Mouse (Mus musculus) liver, embryonic 11.5 days (tissue): ENCODE data around the gene B3galnt1. TPM values are rescaled to one million over a fixed set of nuclear protein-coding genes. Genes with fewer than 3 reads are reported as not detected.
"Not testable (repeated sequence)": the region's sequence is repeated elsewhere in the genome, so short reads cannot be mapped to it uniquely, and the experiment has no call there.

ENCODE experiments used
- ATAC-seq: fragments of 200-750 bp; cut with Nextera tagmentation; replicated peaks from 2 replicates; pipeline ENCODE4 v1.8.0; 2017; ENCODE audit warnings: moderate number of reproducible peaks, mild to moderate bottlenecking, moderate TSS enrichment, moderate library complexity; ENCODE audit not compliant: low FRiP score
- DNase-seq: peaks from one replicate; pipeline ENCODE4 v3.0.0-alpha.2; 2017; ENCODE audit warnings: low spot score
- H3K27ac ChIP-seq: fragments of 300-500 bp; sonication (generic); 2 replicates; pipeline ENCODE4 v1.5.1; 2014; ENCODE audit warnings: mild to moderate bottlenecking, low read depth, low read length, control low read depth
- H3K27me3 ChIP-seq: fragments of 300-500 bp; sonication (generic); replicated peaks from 2 replicates; pipeline ENCODE4 v1.6.1; 2014; ENCODE audit warnings: low read length, mixed read lengths; ENCODE audit not compliant: control insufficient read depth, insufficient read depth
- H3K36me3 ChIP-seq: fragments of 300-500 bp; sonication (generic); 2 replicates; pipeline ENCODE4 v1.6.1; 2014; ENCODE audit warnings: mild to moderate bottlenecking, low read length, moderate library complexity, mixed read lengths; ENCODE audit not compliant: control insufficient read depth, insufficient read depth
- H3K4me1 ChIP-seq: fragments of 300-500 bp; sonication (generic); replicated peaks from 2 replicates; pipeline ENCODE4 v1.6.1; 2014; ENCODE audit warnings: low read length, mixed read lengths; ENCODE audit not compliant: control insufficient read depth, insufficient read depth
- H3K4me2 ChIP-seq: fragments of 300-500 bp; sonication (generic); 2 replicates; pipeline ENCODE4 v1.6.1; 2014; ENCODE audit warnings: mild to moderate bottlenecking, control low read depth, moderate library complexity
- H3K4me3 ChIP-seq: fragments of 300-500 bp; sonication (generic); 2 replicates; pipeline ENCODE4 v1.5.1; 2014; ENCODE audit warnings: low read depth, low read length, control low read depth
- H3K9ac ChIP-seq: fragments of 300-500 bp; sonication (generic); 2 replicates; pipeline ENCODE4 v1.6.1; 2014; ENCODE audit warnings: low read depth, low read length, control low read depth
- H3K9me3 ChIP-seq: fragments of 300-500 bp; sonication (generic); 2 replicates; pipeline ENCODE4 v1.6.1; 2016; ENCODE audit warnings: low read length, inconsistent platforms, mixed read lengths; ENCODE audit not compliant: control insufficient read depth
- WGBS: fragments of 180-500 bp; shearing (Covaris S2); extraction: QIAGEN DNeasy Blood & Tissue Kit; methylation state at CpG from one replicate; pipeline ENCODE4 v1.1.7; 2014; 5-methylcytosine and 5-hydroxymethylcytosine counted together
- polyA plus RNA-seq: library from polyadenylated mRNA; unstranded; fragments of >200 nt; fragmentation: Nextera tagmentation; extraction: Ambion mirVana; gene quantifications from 2 replicates; pipeline ENCODE4 v1.2.1, GENCODE M21; 2014

B3galnt1 gene
- polyA plus RNA-seq, 1 experiment from 2014 or later, result 10.0 TPM

DNA sequence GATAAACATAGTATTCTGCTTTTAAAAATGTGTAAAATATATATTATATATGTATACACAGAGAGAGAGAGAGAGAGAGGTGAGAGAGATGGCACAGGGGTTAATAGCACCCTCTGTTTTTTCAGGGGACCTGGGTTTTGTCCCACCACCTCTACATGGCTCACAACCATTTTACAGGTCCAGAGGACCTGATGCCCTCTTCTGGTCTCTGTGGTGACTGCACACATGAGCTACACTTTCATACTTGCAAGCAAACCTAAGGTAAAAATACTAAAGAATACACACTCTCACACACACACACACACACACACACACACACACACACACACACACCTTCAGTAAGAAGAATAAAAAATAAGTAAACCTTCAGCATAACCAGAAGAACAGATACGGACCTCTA is 20.0 kb downstream of the B3galnt1 start:
- H3K9me3 ChIP-seq, result no peaks in the 10 kb centered on the region
- no peaks in the 10 kb centered on the region for H3K27me3 ChIP-seq
- H3K27ac ChIP-seq, result no peak overlapping the region
- WGBS, result 93% methylated on average over 1 of the region's 1 CpGs
- H3K4me3 ChIP-seq, result no peak overlapping the region
- no peak overlapping the region for H3K4me2 ChIP-seq
- DNase-seq (no peak), ATAC-seq (no peak)
- H3K9ac ChIP-seq, result no peak overlapping the region
- H3K4me1 ChIP-seq, result no peaks in the 10 kb centered on the region
- no peaks in the 10 kb centered on the region for H3K36me3 ChIP-seq

DNA sequence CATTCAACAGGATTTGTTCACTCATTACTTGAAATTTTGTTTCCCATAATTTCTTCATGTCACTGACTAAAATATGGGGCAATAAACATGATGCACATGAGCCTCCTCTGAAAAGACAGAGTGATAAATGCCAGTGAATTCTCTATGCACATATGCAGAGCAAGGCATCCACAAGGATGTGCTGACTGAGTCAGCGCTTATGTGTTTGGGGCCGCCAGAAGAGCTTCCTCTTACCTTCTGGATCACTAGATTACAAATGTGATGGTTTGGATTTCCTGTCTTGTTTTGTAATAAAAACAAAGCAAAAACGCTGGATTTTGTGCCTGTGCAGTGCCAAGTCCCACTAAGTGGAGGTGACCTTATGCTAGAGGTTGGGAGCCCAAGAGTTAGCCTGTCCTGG is 22.0 kb downstream of the B3galnt1 start:
- no peaks in the 10 kb centered on the region for H3K4me1 ChIP-seq
- no peak overlapping the region for H3K4me2 ChIP-seq
- H3K27ac ChIP-seq, result no peak overlapping the region
- H3K9ac ChIP-seq, result no peak overlapping the region
- 68% methylated on average over 3 of the region's 3 CpGs for WGBS
- no peaks in the 10 kb centered on the region for H3K36me3 ChIP-seq
- no peak overlapping the region for H3K4me3 ChIP-seq
- H3K27me3 ChIP-seq, result no peaks in the 10 kb centered on the region
- H3K9me3 ChIP-seq, result no peaks in the 10 kb centered on the region
- no peak for ATAC-seq
- DNase-seq, result no peak

DNA sequence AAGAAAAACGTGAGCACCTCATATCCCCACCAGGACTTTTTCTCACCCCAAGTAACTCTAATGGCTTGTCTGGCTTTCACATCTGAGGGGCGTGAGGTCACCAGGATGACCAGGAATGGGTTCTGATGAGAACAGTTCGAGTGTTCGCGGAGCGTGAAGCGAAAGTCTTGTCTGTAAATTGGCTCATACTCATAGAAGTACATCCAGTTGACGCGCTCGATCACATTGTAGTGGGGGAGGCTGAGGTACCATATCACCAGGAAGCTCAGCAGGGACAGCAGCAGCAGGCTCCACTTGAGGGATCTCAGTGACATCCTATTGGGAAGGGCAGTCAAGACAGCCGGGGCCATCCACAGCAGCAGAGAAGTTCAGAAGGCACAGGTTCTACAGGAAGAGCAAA is 23.2 kb downstream of the B3galnt1 start:
- H3K4me2 ChIP-seq, result no peak overlapping the region
- H3K27me3 ChIP-seq, result no peaks in the 10 kb centered on the region
- H3K4me1 ChIP-seq, result no peaks in the 10 kb centered on the region
- H3K4me3 ChIP-seq, result no peak overlapping the region
- no peak overlapping the region for H3K27ac ChIP-seq
- H3K36me3 ChIP-seq, result no peaks in the 10 kb centered on the region
- no peak overlapping the region for H3K9ac ChIP-seq
- no peak for ATAC-seq
- DNase-seq, result no peak
- 90% methylated on average over 11 of the region's 11 CpGs for WGBS
- no peaks in the 10 kb centered on the region for H3K9me3 ChIP-seq

DNA sequence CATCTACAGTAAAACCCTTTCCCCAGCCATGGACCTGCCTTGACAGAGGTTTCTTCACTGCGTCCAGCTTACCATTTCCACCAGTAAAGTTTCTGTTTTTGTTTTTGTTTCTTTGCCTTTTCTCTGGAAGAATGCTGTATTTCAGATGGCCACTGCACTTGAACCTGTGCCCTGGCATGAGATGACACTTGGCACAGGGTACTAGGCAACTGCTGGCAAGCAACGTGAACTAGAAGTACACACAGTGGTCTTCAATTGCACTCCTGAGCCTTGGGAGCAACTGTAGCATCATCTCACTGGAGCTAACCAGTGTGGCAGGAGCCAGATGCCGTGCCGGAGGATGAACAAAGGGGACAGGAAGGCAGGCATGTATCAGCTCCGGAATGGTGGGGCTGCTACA is 26.2 kb downstream of the B3galnt1 start:
- no peak overlapping the region for H3K4me3 ChIP-seq
- H3K27ac ChIP-seq, result no peak overlapping the region
- ATAC-seq, result no peak
- no peaks in the 10 kb centered on the region for H3K36me3 ChIP-seq
- 91% methylated on average over 5 of the region's 5 CpGs for WGBS
- no peak overlapping the region for H3K4me2 ChIP-seq
- H3K27me3 ChIP-seq, result no peaks in the 10 kb centered on the region
- no peaks in the 10 kb centered on the region for H3K9me3 ChIP-seq
- DNase-seq, result no peak
- H3K9ac ChIP-seq, result no peak overlapping the region
- no peaks in the 10 kb centered on the region for H3K4me1 ChIP-seq

DNA sequence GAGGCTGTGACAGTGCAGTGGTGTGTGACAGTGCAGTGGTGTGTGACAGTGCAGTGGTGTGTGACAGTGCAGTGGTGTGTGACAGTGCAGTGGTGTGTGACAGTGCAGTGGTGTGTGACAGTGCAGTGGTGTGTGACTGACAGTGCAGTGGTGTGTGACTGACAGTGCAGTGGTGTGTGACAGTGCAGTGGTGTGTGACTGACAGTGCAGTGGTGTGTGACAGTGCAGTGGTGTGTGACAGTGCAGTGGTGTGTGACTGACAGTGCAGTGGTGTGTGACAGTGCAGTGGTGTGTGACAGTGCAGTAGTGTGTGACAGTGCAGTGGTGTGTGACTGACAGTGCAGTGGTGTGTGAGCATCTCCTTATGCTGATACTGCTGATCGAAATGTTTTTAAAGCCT is 33.2 kb downstream of the B3galnt1 start:
- 93% methylated on average over 1 of the region's 1 CpGs for WGBS
- H3K4me1 ChIP-seq, H3K9ac ChIP-seq, DNase-seq, H3K27ac ChIP-seq, H3K9me3 ChIP-seq, H3K36me3 ChIP-seq, H3K27me3 ChIP-seq, H3K4me3 ChIP-seq, ATAC-seq, H3K4me2 ChIP-seq: not testable (repeated sequence)

DNA sequence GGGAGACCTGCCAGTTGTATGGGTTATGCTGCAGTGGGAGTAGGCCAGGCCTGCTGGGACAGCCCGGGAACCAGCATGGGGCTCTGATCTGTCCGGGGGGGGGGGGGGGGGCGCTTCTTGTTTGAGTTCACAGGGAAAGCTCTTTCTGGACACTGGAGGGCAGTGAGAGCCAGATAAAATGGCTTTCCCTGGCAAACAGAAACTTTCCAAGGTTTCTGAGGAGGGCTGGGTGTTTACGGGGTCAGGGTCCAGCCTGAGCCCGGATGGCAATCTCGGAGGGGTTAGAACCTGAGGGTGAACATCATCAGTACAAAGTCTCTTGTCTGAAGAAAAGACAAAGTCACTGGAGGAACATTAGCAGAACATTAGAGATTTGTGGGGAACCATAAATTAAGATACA is 35.4 kb downstream of the B3galnt1 start:
- ATAC-seq, result no peak
- WGBS, result 87% methylated on average over 5 of the region's 6 CpGs
- no peak for DNase-seq

DNA sequence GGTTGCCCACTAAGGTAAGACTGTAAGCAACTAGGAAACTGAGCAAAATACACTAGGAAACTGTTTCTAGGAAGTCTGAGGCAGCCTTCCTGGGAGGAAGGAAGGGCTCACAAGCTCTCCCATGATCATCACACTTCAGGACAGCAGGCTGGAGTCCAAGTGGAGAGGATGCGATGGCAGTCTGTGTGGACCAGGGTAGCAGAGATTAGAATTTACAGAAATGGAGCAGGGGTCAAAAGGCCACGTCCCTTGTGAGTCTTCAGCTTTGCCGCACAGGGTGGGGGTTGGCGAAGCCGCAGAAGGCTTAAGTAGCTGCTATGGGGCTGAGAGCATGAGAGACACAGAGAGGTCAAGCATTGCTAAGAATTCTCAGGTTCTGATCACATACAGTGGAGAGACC is 37.1 kb downstream of the B3galnt1 start:
- WGBS, result 79% methylated on average over 5 of the region's 5 CpGs
- ATAC-seq, result no peak
- no peaks in the 10 kb centered on the region for H3K4me1 ChIP-seq

More for the DNA sequence above, 35.4 kb downstream of the B3galnt1 start:
- Histone ChIP-seq H3K36me3 (no peaks in the 10 kb centered on the region), H3K4me2 (no peak overlapping the region), H3K27ac (no peak overlapping the region), H3K4me3 (no peak overlapping the region), H3K27me3 (no peaks in the 10 kb centered on the region), H3K9me3 (no peaks in the 10 kb centered on the region), H3K9ac (no peak overlapping the region), H3K4me1 (no peaks in the 10 kb centered on the region)

DNA sequence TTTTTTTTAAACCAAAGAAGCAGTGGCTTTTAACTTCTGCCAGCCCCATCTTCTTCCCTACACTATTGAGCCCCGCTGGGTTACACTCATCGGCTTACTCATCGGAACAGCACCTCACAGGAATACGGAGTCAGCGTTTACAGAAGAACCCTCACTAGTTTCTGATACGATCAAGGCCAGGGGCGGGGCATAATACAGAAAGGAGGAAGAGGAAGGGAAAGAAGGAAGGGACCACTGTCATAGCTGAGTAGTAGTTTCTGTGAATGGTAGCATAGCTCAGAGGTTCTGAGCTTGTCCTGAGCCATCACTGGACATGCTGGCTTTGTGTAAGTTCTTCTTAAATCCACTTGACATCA is 38.8 kb downstream of the B3galnt1 start:
- Histone ChIP-seq H3K4me1 (no peaks in the 10 kb centered on the region), H3K36me3 (no peaks in the 10 kb centered on the region), H3K27ac (no peak overlapping the region), H3K27me3 (no peaks in the 10 kb centered on the region), H3K9ac (no peak overlapping the region), H3K4me3 (no peak overlapping the region), H3K4me2 (no peak overlapping the region), H3K9me3 (no peaks in the 10 kb centered on the region)
- ATAC-seq (no peak; the same call in 1 of the 2 replicates), DNase-seq (no peak)
- 75% methylated on average over 7 of the region's 7 CpGs for WGBS

More for the DNA sequence above, 37.1 kb downstream of the B3galnt1 start:
- Histone ChIP-seq H3K27ac (no peak overlapping the region), H3K9ac (no peak overlapping the region), H3K36me3 (no peaks in the 10 kb centered on the region), H3K27me3 (no peaks in the 10 kb centered on the region), H3K9me3 (no peaks in the 10 kb centered on the region), H3K4me2 (no peak overlapping the region), H3K4me3 (no peak overlapping the region)
- DNase-seq, result no peak

DNA sequence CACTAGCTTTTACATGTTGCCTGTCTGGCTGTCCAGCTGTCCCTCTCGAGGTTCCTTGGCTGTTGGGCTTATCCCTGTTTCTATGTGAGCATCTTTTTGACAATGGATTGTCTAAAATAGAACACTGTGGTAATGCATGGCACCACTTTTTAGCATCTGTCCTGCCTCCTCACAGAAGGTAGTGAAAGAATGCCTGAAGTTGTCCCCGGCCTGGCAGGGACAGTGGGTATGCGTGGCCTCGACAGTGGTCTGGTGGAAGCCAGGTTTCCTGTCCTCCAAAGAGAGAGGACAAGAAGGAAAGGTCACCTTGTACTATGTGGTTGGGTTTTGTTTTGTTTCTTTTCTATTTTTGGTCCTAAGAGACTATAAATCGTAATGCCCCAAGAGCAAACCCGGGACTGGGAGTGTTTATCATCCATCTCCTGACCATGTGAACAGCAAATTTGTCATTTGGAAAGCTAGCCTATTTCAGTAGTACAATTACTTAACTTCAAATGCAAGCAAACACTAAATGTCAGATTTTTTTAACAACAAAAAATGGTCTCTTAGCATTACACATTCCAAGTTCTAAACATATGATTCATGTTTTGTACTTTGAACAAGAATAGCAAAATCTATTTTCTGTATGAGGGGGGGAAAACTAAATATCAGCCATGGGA is 39.3 kb downstream of the B3galnt1 start:
- Histone ChIP-seq H3K27me3 (no peaks in the 10 kb centered on the region), H3K4me1 (no peaks in the 10 kb centered on the region), H3K36me3 (no peaks in the 10 kb centered on the region), H3K9me3 (no peaks in the 10 kb centered on the region), H3K4me2 (no peak overlapping the region), H3K27ac (no peak overlapping the region), H3K9ac (no peak overlapping the region), H3K4me3 (no peak overlapping the region)
- DNase-seq (no peak), ATAC-seq (no peak)
- 72% methylated on average over 6 of the region's 6 CpGs for WGBS
